Comparison of ENCODE assay signal across 14 mouse cellular contexts in genomic region chr6:54460172-54460914, GRCm38 (mm10). TPM values are rescaled to one million over a fixed set of nuclear protein-coding genes. Genes with fewer than 3 reads are reported as not detected.
DNase-seq lines count a peak whose midpoint lies in the region; ATAC-seq lines count a peak whose summit lies in the region.
"Had no signal": no experiment of that assay in that cellular context is flagged by ENCODE, and none has a peak within 500 bp of the region (broad histone marks: within the 10 kb centered on the region; RNA-seq: fewer than 3 reads in every experiment).

No protein-coding gene starts in this region.

- H3K36me3 ChIP-seq in heart, embryonic 12.5 days, result no peaks in the 10 kb centered on the region
- H3K36me3 ChIP-seq in hindbrain, embryonic 11.5 days (ENCODE audit: control insufficient read depth, insufficient read depth, low read length), result no peaks in the 10 kb centered on the region
- H3K36me3 ChIP-seq: kidney, embryonic 15.5 days; limb, embryonic 15.5 days had no signal

- peak overlapping the region; percentile 59; the same call in 1 of the 2 replicates for H3K27ac ChIP-seq in heart, embryonic 12.5 days (ENCODE audit: poor library complexity, severe bottlenecking)
- no peak overlapping the region for H3K27ac ChIP-seq in hindbrain, embryonic 11.5 days (ENCODE audit: low read depth, low read length)
- H3K27ac ChIP-seq: kidney, embryonic 15.5 days; limb, embryonic 15.5 days had no signal

- no peak overlapping the region for H3K4me3 ChIP-seq in heart, embryonic 12.5 days
- H3K4me3 ChIP-seq in hindbrain, embryonic 11.5 days (ENCODE audit: low read depth, low read length), result no peak overlapping the region
- H3K4me3 ChIP-seq: kidney, embryonic 15.5 days; limb, embryonic 15.5 days; megakaryocyte, embryonic 14.5 days; myocyte had no signal

- ATAC-seq in cerebellum, adult (ENCODE audit: insufficient number of reproducible peaks, low FRiP score, low TSS enrichment), result no peak
- no peak for ATAC-seq in heart, embryonic 12.5 days (ENCODE audit: insufficient number of reproducible peaks, low FRiP score)
- no peak for ATAC-seq in hindbrain, embryonic 11.5 days (ENCODE audit: low FRiP score)
- ATAC-seq: Patski had no signal

- H3K9me3 ChIP-seq in heart, embryonic 12.5 days (replicated peaks), result 0 out of 2 replicates have a peak, but pooled peaks cover 4% of the 10 kb centered on the region
- no peaks in the 10 kb centered on the region for H3K9me3 ChIP-seq in hindbrain, embryonic 11.5 days (ENCODE audit: control insufficient read depth, low read length)
- H3K9me3 ChIP-seq: kidney, embryonic 15.5 days; limb, embryonic 15.5 days had no signal

- 60% methylated on average over 6 of the region's 6 CpGs for WGBS in heart, embryonic 12.5 days
- WGBS in hindbrain, embryonic 11.5 days, result 80% methylated on average over 6 of the region's 6 CpGs

- no peaks in the 10 kb centered on the region for H3K27me3 ChIP-seq in heart, embryonic 12.5 days (replicated peaks)
- no peaks in the 10 kb centered on the region for H3K27me3 ChIP-seq in hindbrain, embryonic 11.5 days (ENCODE audit: control insufficient read depth, insufficient read depth, low read length)
- H3K27me3 ChIP-seq: kidney, embryonic 15.5 days; limb, embryonic 15.5 days had no signal

- no peak overlapping the region for H3K4me2 ChIP-seq in heart, embryonic 12.5 days
- H3K4me2 ChIP-seq in hindbrain, embryonic 11.5 days (replicated peaks; ENCODE audit: low read depth, low read length), result no peak overlapping the region
- H3K4me2 ChIP-seq: kidney, embryonic 15.5 days; limb, embryonic 15.5 days; lung, embryonic 14.5 days had no signal

- peak; percentile 35 for DNase-seq in cerebellum, adult 11 months
- no peak for DNase-seq in heart, adult 18-20 months
- DNase-seq in thymus, postnatal 14 days, result peak; percentile 9
- DNase-seq in thymus, postnatal 4 days, result no peak
- DNase-seq in hindbrain, embryonic 11.5 days (ENCODE audit: low spot score), result no peak
- no peak for DNase-seq in kidney, adult 11 months
- DNase-seq: lung, embryonic 14.5 days had no signal

- peaks cover 56% of the 10 kb centered on the region for H3K4me1 ChIP-seq in heart, embryonic 12.5 days (replicated peaks)
- H3K4me1 ChIP-seq in hindbrain, embryonic 11.5 days (replicated peaks; ENCODE audit: control insufficient read depth, insufficient read depth, low read length), result no peaks in the 10 kb centered on the region
- H3K4me1 ChIP-seq: kidney, embryonic 15.5 days had no signal

- H3K9ac ChIP-seq in heart, embryonic 12.5 days, result no peak overlapping the region
- no peak overlapping the region for H3K9ac ChIP-seq in hindbrain, embryonic 11.5 days (ENCODE audit: low read depth, low read length)
- H3K9ac ChIP-seq: kidney, embryonic 15.5 days; limb, embryonic 15.5 days; lung, embryonic 14.5 days had no signal

RNA-seq across cellular contexts. Expression of gene Wipf3, which starts 30.9 kb away (rescaled TPM):
- 4.8 and 4.9 TPM in 2 replicates for polyA plus RNA-seq in heart, embryonic 12.5 days (2016; fragmentation: Nextera tagmentation; extraction: Ambion mirVana)
- total RNA-seq in heart, adult 18-20 months (2021), result 10 to 100 TPM; 28.6 to 32.7 TPM
- 0.63 and 0.83 TPM in 2 replicates for polyA plus RNA-seq in hindbrain, embryonic 11.5 days (2014; fragmentation: Nextera tagmentation; extraction: Ambion mirVana)

Comparison
In these comparisons a context has a peak if more than half of its experiments do, and no peak if none do; other contexts are left out.
1. DNase-seq: peak in cerebellum, adult 11 months (single experiment) and thymus, postnatal 14 days (single experiment); none in heart, adult 18-20 months (0 of 2), thymus, postnatal 4 days (single experiment), hindbrain, embryonic 11.5 days (single experiment) and kidney, adult 11 months (single experiment).